Mouse (Mus musculus) urinary bladder, postnatal 25 days (tissue): ENCODE measurements around the gene Gm49355.
"Not testable (repeated sequence)": the region's sequence is repeated elsewhere in the genome, so short reads cannot be mapped to it uniquely, and the experiment has no call there.

Source experiments
- DNase-seq: peaks from one replicate; pipeline ENCODE4 v3.0.0; 2022; ENCODE audit warnings: low spot score

Gene Gm49355

GRCm38 (mm10) chr14:12283641-12284040 is at the start of gene Gm49355:
Gm49355 (plus strand) TSS chr14:12283976.
- no peak for DNase-seq

DNA sequence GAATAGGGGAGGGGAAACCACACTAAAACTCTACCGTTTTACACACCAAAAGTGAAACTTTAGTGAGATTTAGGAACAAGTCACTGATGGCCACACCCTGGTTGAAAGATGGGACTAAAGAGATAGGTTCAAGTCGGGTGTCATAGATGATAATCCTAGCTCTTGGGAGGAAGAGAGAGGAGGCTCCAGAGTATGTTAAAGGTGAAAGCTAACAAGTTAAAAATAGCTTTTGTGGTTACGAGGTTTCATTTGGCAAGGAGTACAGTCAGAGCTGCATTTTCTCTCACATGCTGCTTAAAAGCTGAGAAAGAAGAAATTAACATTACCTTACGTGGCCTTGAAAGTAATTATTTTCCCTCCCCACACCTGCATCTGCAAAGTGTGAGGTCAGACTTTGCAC is 40.0 kb upstream of the Gm49355 start:
- no peak for DNase-seq

DNA sequence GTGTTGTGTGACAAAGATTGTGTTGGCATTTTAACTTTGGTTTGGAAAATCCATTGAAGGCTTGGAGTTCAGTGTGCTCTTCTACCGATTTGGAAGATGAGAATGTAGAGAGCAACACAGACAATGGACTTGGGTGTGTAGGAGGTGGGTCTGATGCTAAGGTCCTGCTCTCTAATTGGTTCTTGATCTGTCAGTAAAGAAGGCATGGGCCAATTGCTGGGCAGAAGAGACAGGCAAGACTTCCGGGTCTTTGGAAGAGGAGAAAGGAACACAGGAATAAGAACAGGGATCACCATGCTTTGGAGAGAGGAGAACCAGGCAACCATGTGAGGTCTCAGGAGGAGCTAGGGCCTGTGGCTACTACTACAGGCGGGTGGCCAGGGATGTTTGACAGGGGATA is 7.7 kb upstream of the Gm49355 start:
- no peak for DNase-seq

- peak; percentile 80 for DNase-seq
These were observed 551 bp downstream of the Gm49355 start, which contains the start of gene 3830406C13Rik for GRCm38 (mm10) chr14:12284141-12284912. 3830406C13Rik (plus strand) TSS chr14:12284173.

GRCm38 (mm10) chr14:12289747-12290146 is 6.0 kb downstream of the Gm49355 start:
- not testable (repeated sequence) for DNase-seq

DNA sequence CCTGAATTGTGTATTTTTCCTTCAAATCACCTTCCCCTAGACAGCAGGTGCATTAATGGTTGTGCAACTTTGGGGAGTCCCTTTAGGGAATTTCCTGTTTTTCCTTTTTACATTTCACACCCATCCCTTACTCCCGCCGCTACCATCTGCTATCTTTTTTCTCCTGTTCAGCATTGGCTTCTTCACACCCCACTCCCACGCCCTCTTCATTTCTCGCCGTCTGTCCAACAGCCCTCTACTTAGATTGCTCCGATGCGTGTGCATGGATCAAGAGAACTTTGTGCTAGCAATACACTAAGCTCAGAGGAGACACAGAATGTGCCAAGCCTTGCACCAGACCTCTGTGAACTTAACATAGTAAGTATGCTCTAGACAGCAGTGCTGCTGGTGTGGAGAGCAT is 12.6 kb downstream of the Gm49355 start:
- no peak for DNase-seq

GRCm38 (mm10) chr14:12299171-12299570 is 15.4 kb downstream of the Gm49355 start:
- no peak for DNase-seq

DNA sequence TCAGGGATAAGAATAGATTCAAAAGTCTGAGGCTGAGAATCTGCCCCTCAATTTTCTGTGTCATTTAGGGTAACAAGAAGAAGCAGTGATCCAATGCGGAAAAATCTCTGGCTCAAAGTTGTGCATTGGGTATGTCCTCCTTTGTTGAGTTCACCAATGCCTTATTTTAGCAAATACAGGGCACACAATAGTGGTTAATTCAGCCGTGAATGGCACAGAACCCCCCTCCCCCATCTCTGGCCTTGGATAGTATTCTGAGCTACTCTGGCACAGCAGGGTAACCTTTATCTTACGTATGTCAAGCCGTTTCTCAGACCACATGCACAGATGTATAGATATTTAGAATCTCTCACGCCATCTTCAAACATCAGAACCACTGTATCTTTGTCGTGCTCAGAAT is 15.9 kb downstream of the Gm49355 start:
- DNase-seq = no peak

DNA sequence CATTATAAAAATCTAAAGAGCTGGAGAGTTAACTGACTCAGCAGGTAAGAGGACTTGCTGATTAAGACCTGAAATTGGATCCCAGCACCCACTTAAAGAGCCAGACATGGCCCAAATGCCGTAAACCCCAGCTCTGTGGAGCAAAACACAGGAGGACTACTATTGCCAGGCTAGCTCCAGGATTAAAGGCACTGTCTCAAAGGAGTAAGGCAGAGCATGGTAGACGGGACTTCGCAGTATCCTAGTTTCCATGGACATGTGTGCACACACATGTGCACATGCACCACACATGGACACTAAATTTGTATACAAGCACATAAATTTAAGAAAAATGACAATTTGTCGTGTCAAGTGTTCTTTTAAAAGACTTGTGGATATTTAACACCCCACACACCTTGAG is 16.5 kb downstream of the Gm49355 start:
- no peak for DNase-seq

DNA sequence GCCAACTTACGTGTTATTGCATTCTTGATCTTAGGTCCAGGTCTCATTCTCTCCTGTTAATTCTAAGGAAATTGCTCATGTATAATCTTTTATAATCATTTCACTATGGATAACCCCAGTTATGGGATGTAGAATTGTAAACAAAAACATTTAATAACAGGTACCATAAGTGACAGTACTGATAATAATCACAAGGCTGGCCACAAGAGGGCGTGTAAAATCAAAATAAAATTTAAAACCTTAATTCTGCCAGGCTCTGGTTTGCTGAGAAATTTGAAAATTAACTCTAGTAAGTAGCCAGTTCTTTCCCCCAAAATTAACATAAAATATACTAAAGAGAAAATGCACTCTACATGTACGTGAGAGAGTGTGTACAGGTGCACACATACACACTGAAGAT is 16.9 kb downstream of the Gm49355 start:
- DNase-seq = no peak

DNA sequence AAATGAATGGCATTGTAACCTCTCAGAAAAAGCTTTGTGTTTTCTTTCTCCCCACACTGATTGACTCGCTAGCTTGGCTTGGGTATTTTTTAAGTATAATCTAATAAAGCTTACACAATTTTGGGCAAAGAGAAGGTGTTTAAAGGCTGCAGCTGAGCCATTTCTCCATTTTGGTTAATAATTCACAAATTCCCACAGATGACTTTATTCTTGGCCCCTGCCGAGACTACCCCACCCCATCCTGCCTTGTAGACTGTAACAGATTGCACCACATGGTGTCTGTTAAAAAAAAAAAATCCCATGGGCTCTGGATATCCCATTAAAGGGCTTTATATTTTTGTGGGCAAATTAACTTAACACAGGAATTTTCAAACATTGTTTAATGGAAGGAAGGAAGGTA is 19.3 kb downstream of the Gm49355 start:
- DNase-seq = no peak

- no peak for DNase-seq
These were observed 49.8 kb downstream of the Gm49355 start for GRCm38 (mm10) chr14:12333622-12334021.

DNA sequence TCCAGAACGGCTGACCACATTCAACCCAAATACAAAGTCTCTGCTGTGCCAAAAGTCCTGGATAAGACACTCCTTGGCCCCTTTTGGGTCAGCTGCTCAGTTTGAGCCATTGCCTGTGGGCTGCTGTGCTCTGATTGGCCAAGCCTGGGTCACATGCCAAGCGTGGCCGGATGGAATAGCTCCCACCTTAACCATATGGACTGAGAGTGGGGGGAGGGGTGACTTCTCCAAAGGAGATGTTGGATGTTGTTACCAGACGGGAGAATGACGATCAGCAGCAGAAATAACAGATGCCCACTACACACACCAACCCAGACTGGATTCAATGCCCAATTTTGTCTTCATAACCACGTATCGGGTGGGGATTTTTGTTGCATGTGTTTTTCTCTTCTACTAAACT is 51.1 kb downstream of the Gm49355 start:
- DNase-seq = no peak

DNA sequence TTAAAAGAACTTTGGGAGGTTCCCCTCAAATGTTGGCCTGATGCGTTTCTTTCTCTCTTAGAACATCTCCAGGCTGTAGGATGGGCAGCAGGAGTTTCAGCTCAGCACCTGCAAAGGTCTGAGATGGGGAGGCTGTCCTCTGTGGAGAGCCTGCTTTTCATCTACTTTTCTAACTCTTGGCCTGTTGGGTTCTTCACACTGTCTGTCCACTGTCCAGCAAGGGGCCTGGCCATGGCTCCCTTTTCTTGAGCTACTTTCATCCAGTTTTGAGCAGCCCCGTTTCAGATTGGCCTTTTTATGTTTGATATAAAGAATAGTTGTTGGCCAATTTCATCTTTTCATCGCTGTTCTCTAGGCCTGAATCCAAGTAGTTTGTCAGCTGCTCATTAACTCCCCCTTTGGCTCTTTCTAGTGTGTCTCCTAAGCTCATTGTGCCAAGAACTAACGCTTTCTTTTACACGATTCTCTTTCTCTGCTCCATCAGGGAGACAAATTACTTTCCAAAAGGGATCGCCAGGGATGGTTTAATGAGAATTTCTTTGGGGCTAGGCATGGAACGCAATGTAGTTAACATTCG is 53.7 kb downstream of the Gm49355 start:
- no peak for DNase-seq

- DNase-seq = no peak
These were observed 54.4 kb downstream of the Gm49355 start for GRCm38 (mm10) chr14:12337998-12338809.

- no peak for DNase-seq
These were observed 55.2 kb downstream of the Gm49355 start for GRCm38 (mm10) chr14:12338811-12339565.

GRCm38 (mm10) chr14:12340238-12341074 is 56.7 kb downstream of the Gm49355 start:
- no peak for DNase-seq

- no peak for DNase-seq
These were observed 57.5 kb downstream of the Gm49355 start for GRCm38 (mm10) chr14:12341075-12341788.

- no peak for DNase-seq
These were observed 58.1 kb downstream of the Gm49355 start for GRCm38 (mm10) chr14:12341789-12342457.
